Mouse (Mus musculus) kidney, embryonic 16.5 days (tissue): ENCODE data around the gene P2ry2. TPM values are rescaled to one million over a fixed set of nuclear protein-coding genes. Genes with fewer than 3 reads are reported as not detected.

ENCODE experiments used
- ATAC-seq: fragments of 200-750 bp; cut with Nextera tagmentation; 2 replicates; pipeline ENCODE4 v1.8.0; 2017; ENCODE audit warnings: moderate TSS enrichment; ENCODE audit not compliant: low FRiP score, low TSS enrichment
- H3K27ac ChIP-seq: fragments of 300-500 bp; sonication (generic); 2 replicates; pipeline ENCODE4 v1.5.1; 2014; ENCODE audit warnings: low read length
- H3K27me3 ChIP-seq: fragments of 300-500 bp; sonication (generic); 2 replicates; pipeline ENCODE4 v1.6.1; 2014; ENCODE audit warnings: low read length, control low read depth, mixed read lengths; ENCODE audit not compliant: insufficient read depth
- H3K36me3 ChIP-seq: fragments of 300-500 bp; sonication (generic); 2 replicates; pipeline ENCODE4 v1.6.1; 2014; ENCODE audit warnings: low read length, control low read depth, mixed read lengths; ENCODE audit not compliant: insufficient read depth
- H3K4me1 ChIP-seq: fragments of 300-500 bp; sonication (generic); 2 replicates; pipeline ENCODE4 v1.6.1; 2014; ENCODE audit warnings: low read length, control low read depth, mixed read lengths; ENCODE audit not compliant: insufficient read depth
- H3K4me2 ChIP-seq: fragments of 300-500 bp; sonication (generic); replicated peaks from 2 replicates; pipeline ENCODE4 v1.6.1; 2014; ENCODE audit warnings: low read depth, low read length
- H3K4me3 ChIP-seq: fragments of 300-500 bp; sonication (generic); 2 replicates; pipeline ENCODE4 v1.5.1; 2014; ENCODE audit warnings: mild to moderate bottlenecking, low read length
- H3K9ac ChIP-seq: fragments of 300-500 bp; sonication (generic); replicated peaks from 2 replicates; pipeline ENCODE4 v1.6.1; 2014; ENCODE audit warnings: low read length
- H3K9me3 ChIP-seq: fragments of 300-500 bp; sonication (generic); 2 replicates; pipeline ENCODE4 v1.6.1; 2016; ENCODE audit warnings: low read length, control low read depth
- WGBS: fragments of 180-500 bp; shearing (Covaris S2); extraction: QIAGEN DNeasy Blood & Tissue Kit; methylation state at CpG from one replicate; pipeline ENCODE4 v1.1.7; 2014; 5-methylcytosine and 5-hydroxymethylcytosine counted together
- polyA plus RNA-seq: library from polyadenylated mRNA; unstranded; fragments of >200 nt; fragmentation: Nextera tagmentation; extraction: Ambion mirVana; gene quantifications from 2 replicates; pipeline ENCODE4 v1.2.1, GENCODE M21; 2015

P2ry2 gene
- polyA plus RNA-seq, 1 experiment from 2014 or later: 1.4 TPM

DNA sequence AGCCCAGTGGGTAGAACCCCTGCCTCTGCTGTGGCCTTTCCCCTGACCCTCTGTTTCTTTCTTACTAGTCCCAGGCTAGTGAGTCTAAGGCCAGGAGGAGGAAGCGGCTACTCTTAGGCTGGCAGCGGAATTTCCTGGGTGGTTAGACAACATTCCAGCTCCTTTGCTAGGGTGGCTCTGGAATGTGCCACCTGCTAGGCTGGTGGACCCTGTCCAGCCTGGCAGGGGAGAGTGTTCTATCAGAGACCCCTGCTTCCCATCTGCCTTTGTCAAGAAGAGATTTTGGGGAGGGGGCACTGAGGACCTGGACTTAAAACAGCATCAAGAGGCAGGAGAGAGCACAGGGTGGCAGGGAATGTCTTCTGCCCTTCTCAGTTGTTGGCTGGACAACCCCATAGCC, 6.5 kb downstream of the P2ry2 start:
- Histone ChIP-seq H3K27ac (no peak overlapping the region), H3K9me3 (no peaks in the 10 kb centered on the region), H3K4me3 (no peak overlapping the region), H3K4me1 (peaks cover 5% of the 10 kb centered on the region; the same call in 1 of the 2 replicates), H3K36me3 (no peaks in the 10 kb centered on the region), H3K4me2 (no peak overlapping the region), H3K9ac (no peak overlapping the region), H3K27me3 (peaks cover 13% of the 10 kb centered on the region)
- 74% methylated on average over 2 of the region's 2 CpGs for WGBS
- no peak for ATAC-seq

DNA sequence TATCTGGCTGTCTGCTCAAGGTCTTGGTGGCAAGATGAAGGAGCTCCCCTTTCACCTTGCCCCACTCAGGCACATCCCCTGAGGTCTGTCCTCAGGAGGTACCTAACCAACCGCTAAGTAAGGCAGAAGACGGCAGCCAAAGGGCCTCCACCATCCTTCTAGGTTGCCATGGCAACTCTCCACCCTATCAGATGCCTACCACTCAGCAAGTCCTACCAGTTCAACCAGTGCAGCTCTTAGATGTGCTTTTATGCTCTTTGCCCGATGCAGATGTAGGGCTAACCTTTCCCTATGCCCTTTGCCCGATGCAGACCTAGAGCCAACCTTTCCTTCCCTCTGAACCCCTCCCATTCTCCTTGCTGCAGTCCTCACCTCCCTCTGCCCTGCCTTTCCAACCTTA, 7.5 kb downstream of the P2ry2 start:
- 56% methylated on average over 4 of the region's 4 CpGs for WGBS
- no peak overlapping the region for H3K4me2 ChIP-seq
- no peak overlapping the region for H3K4me3 ChIP-seq
- no peak overlapping the region for H3K9ac ChIP-seq
- ATAC-seq: no peak
- H3K4me1 ChIP-seq: no peaks in the 10 kb centered on the region
- H3K9me3 ChIP-seq: no peaks in the 10 kb centered on the region
- H3K36me3 ChIP-seq: no peaks in the 10 kb centered on the region
- no peak overlapping the region for H3K27ac ChIP-seq
- H3K27me3 ChIP-seq: peaks cover 8% of the 10 kb centered on the region

DNA sequence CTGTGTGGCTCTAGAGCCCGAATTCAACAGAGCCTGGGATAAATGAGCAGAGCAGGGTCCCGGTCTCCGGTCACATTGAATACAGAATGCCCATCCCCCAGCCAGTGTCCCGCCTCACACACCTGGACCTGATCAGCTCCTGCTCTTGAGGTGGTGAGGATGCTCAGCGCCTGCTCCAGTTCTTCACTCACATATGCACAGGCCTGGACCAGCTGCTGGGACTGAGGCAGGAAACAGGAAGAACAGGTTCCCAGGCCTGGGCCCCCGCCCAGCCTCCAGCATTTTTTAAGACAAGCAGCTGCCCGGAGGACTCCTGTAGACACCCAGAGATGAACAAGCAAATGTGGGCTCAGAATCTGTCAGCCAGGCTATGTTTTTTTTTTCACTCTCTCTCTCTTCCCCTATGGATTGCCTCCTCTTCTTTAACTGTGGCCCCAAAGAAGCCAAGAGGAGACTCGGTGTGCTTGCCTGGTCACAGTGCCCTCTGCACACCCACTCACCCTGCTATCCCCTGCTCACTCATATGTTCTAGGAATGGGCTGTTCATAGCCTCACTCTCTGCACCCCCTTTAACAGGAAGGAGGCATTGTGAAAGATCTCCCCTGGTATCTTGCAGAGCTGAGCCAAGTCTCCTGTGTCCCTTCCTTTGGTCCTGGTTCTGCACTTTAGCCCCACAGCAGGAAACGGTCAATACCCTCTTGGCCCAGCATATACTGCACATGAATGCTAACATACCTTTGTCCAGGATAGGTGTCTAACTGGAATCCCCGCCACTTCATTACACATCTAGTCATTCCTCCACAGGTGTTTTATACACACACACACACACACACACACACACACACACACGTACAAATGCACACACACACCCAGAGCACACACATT, 9.0 kb downstream of the P2ry2 start:
- Histone ChIP-seq H3K27me3 (no peaks in the 10 kb centered on the region), H3K27ac (no peak overlapping the region), H3K4me2 (no peak overlapping the region), H3K9me3 (no peaks in the 10 kb centered on the region), H3K4me1 (no peaks in the 10 kb centered on the region), H3K9ac (no peak overlapping the region), H3K4me3 (no peak overlapping the region), H3K36me3 (no peaks in the 10 kb centered on the region)
- no peak for ATAC-seq
- WGBS: 70% methylated on average over 11 of the region's 11 CpGs

DNA sequence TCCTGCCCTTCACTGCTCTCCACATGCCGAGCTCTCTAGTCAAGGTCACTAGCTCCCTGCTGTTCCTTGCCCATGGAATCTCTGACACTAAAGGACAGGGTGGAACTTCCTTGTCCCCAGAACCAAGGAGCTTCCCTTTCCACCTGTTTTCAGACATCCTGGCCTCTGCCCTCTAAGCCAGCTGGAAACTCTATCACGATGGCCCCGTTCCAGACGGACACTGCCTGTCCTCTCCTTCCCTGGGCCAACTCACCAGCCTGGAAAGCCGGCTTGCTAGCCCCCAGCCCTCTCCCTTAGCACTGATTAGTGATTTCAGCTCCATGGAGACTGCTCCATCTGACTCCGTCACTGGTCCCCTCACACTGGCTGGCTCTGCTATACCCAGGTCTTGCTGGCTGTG, 10.4 kb downstream of the P2ry2 start:
- 54% methylated on average over 6 of the region's 6 CpGs for WGBS
- H3K27me3 ChIP-seq: no peaks in the 10 kb centered on the region
- ATAC-seq: no peak

DNA sequence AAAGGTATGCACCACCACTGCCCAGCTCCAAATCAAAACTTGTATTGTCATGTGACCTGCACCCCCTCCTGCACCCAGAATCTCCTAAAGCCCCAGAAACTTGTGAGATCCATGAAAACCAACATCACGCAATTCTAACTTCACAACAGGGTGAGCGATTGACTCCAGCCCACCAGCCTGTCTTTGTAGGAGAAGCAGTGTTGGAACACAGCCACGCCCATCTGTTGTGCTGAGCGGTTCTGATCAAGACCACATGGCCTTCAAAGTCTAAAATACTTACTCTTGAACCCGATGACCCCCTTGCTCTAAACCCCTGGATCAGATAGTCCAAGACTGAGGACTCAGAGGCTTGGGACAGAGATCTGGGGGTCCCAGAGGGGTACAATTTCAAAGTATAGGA, 13.0 kb downstream of the P2ry2 start:
- Histone ChIP-seq H3K36me3 (no peaks in the 10 kb centered on the region), H3K9me3 (no peaks in the 10 kb centered on the region), H3K27ac (no peak overlapping the region), H3K4me2 (no peak overlapping the region), H3K4me3 (no peak overlapping the region), H3K9ac (no peak overlapping the region), H3K27me3 (no peaks in the 10 kb centered on the region), H3K4me1 (0 out of 2 replicates have a peak, but pooled peaks cover 4% of the 10 kb centered on the region)
- ATAC-seq: no peak
- WGBS: 86% methylated on average over 5 of the region's 5 CpGs

More for the DNA sequence above, 10.4 kb downstream of the P2ry2 start:
- H3K4me1 ChIP-seq: 0 out of 2 replicates have a peak, but pooled peaks cover 3% of the 10 kb centered on the region
- H3K9ac ChIP-seq: no peak overlapping the region
- H3K4me3 ChIP-seq: no peak overlapping the region
- H3K9me3 ChIP-seq: no peaks in the 10 kb centered on the region
- no peak overlapping the region for H3K27ac ChIP-seq
- no peaks in the 10 kb centered on the region for H3K36me3 ChIP-seq
- no peak overlapping the region for H3K4me2 ChIP-seq

DNA sequence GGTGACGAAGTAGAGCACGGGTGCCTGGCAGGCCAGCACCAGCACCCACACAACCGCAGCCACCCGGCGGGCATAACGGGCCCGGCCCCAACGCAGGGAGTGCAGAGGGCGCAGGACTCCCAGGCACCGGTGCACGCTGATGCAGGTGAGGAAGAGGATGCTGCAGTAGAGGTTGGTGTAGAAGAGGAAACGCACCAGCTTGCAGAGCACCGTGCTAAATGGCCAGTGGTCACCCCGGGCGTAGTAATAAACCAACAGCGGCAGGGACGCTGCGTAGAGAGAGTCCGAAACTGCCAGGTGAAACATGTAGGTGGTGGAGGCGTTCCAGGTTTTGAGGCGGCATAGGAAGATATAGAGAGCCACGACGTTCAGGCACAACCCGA, 14.1 kb downstream of the P2ry2 start:
- Histone ChIP-seq H3K4me3 (no peak overlapping the region), H3K36me3 (no peaks in the 10 kb centered on the region), H3K9ac (no peak overlapping the region), H3K27ac (no peak overlapping the region), H3K4me1 (0 out of 2 replicates have a peak, but pooled peaks cover 4% of the 10 kb centered on the region), H3K4me2 (no peak overlapping the region), H3K9me3 (no peaks in the 10 kb centered on the region), H3K27me3 (no peaks in the 10 kb centered on the region)
- 92% methylated on average over 24 of the region's 24 CpGs for WGBS
- no peak for ATAC-seq

DNA sequence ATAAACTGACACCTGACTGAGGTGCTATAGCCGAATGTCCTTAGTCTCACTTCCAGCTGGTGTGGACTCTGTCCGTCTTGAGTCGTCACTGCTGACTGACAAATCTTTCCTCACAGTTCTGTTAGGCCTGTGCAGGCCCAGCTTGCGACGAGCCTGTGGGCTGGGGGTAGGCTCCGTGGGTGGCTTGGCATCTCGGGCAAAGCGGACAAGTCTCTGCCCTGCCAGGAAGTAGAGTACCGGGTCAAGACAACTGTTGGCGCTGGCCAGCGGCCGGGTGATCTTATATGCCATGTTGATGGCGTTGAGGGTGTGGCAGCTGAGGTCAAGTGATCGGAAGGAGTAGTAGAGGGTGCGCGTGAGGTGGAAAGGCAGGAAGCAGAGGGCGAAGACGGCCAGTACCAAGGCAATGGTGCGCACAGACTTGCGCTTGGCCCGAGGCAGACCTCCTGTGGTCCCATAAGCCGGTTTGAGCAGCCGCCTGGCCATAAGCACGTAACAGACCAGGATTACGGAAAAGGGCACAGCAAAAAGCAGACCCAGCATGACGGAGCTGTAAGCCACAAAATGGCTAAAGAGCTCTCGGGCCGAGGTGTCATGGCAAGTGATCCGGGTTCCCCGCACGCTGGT, 14.6 kb downstream of the P2ry2 start:
- H3K36me3 ChIP-seq: no peaks in the 10 kb centered on the region
- H3K4me3 ChIP-seq: no peak overlapping the region
- H3K27me3 ChIP-seq: no peaks in the 10 kb centered on the region
- no peak overlapping the region for H3K27ac ChIP-seq
- no peaks in the 10 kb centered on the region for H3K9me3 ChIP-seq
- 0 out of 2 replicates have a peak, but pooled peaks cover 4% of the 10 kb centered on the region for H3K4me1 ChIP-seq
- no peak overlapping the region for H3K9ac ChIP-seq
- no peak for ATAC-seq
- 86% methylated on average over 31 of the region's 31 CpGs for WGBS
- no peak overlapping the region for H3K4me2 ChIP-seq

DNA sequence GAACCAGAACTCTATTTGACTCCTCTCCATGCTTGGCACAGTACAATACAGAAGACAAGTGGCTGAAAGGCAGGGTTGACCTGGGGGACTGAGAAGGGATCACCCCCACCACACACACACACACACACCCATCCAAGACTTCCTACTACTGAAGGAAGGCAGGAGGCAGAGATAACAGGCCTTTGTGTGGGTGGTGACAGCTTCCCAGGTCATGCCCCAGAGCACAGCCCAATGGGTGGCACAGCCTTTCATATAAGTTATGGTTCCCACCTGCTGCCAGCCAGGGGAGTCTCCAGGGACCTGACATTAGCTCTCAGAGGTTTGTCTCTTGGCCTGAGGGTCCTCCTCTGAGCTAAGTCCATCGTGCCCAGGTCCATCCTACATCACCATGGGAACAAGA, 15.5 kb downstream of the P2ry2 start:
- H3K36me3 ChIP-seq: no peaks in the 10 kb centered on the region
- 0 out of 2 replicates have a peak, but pooled peaks cover 4% of the 10 kb centered on the region for H3K4me1 ChIP-seq
- no peak overlapping the region for H3K4me2 ChIP-seq
- no peak overlapping the region for H3K4me3 ChIP-seq
- WGBS: 25% methylated on average over 1 of the region's 1 CpGs
- no peaks in the 10 kb centered on the region for H3K27me3 ChIP-seq
- ATAC-seq: no peak
- no peak overlapping the region for H3K27ac ChIP-seq
- no peaks in the 10 kb centered on the region for H3K9me3 ChIP-seq
- no peak overlapping the region for H3K9ac ChIP-seq

DNA sequence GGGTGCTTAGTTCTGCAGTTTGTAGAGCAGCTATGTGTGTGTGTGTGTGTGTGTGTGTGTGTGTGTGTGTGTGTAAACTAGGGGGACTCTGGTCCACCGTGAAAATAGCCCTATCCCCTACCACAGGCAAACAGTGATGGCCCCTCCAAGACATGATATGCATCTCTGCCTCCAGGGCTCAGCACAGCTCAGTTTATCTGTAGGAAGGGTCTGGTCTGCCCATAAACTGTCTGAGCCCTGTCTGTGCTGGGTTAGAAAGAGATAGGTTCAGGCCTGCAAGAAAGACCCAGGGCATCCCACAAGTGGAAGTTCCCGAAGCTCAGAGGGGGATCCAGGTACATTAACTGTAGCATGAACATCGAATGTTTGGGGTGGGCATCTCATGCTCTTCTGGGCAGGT, 16.7 kb downstream of the P2ry2 start:
- no peak overlapping the region for H3K4me3 ChIP-seq
- H3K9me3 ChIP-seq: no peaks in the 10 kb centered on the region
- H3K36me3 ChIP-seq: no peaks in the 10 kb centered on the region
- H3K27me3 ChIP-seq: no peaks in the 10 kb centered on the region
- no peak overlapping the region for H3K27ac ChIP-seq
- ATAC-seq: no peak
- no peak overlapping the region for H3K4me2 ChIP-seq
- H3K4me1 ChIP-seq: peaks cover 6% of the 10 kb centered on the region; the same call in 1 of the 2 replicates
- 75% methylated on average over 3 of the region's 3 CpGs for WGBS
- H3K9ac ChIP-seq: no peak overlapping the region
